Mouse (Mus musculus) MEL (cell line): ENCODE data around the gene Tia1.

Experiments
- CHD2 ChIP-seq: IDR thresholded peaks from 2 replicates; pipeline ENCODE4 v1.6.1; 2011; ENCODE audit warnings: low read length, improper control_type of control experiment
- CTCF ChIP-seq, 3 experiments: IDR thresholded peaks in 2 of 3; conservative IDR thresholded peaks in 1 of 3; 2 replicates each; pipeline ENCODE4 v1.5.1; 2011 to 2012; ENCODE audit warnings: low read length in 3 of 3, low read depth in 2 of 3, mild to moderate bottlenecking in 2 of 3, improper control_type of control experiment in 1 of 3, inconsistent platforms in 1 of 3, mixed read lengths in 1 of 3, moderate library complexity in 1 of 3; ENCODE audit not compliant: control insufficient read depth in 1 of 3, insufficient read depth in 1 of 3, poor library complexity in 1 of 3, severe bottlenecking in 1 of 3
- EP300 ChIP-seq, 2 experiments: IDR thresholded peaks; 2 replicates each; pipeline ENCODE4 v1.6.1; 2011; ENCODE audit warnings: improper control_type of control experiment in 2 of 2, low read length in 2 of 2, low read depth in 1 of 2, mild to moderate bottlenecking in 1 of 2
- GATA1 ChIP-seq: IDR thresholded peaks from 2 replicates; pipeline ENCODE4 v1.6.1; 2011; ENCODE audit warnings: low read depth, low read length, improper control_type of control experiment
- MXI1 ChIP-seq: IDR thresholded peaks from 2 replicates; pipeline ENCODE4 v1.6.1; 2011; ENCODE audit warnings: mild to moderate bottlenecking, low read depth, low read length, improper control_type of control experiment
- NELFE ChIP-seq: IDR thresholded peaks from 2 replicates; pipeline ENCODE4 v1.6.1; 2011; ENCODE audit warnings: low read depth, low read length, improper control_type of control experiment
- RAD21 ChIP-seq: IDR thresholded peaks from 2 replicates; pipeline ENCODE4 v1.6.1; 2011; ENCODE audit warnings: mild to moderate bottlenecking, low read depth, low read length, improper control_type of control experiment
- TCF12 ChIP-seq: IDR thresholded peaks from 2 replicates; pipeline ENCODE4 v1.6.1; 2014; ENCODE audit warnings: low read depth, mild to moderate bottlenecking, inconsistent platforms, low read length, improper control_type of control experiment, moderate library complexity
- UBTF ChIP-seq: IDR thresholded peaks from 2 replicates; pipeline ENCODE4 v1.6.1; 2012; ENCODE audit warnings: low read depth, mild to moderate bottlenecking, inconsistent platforms, low read length, improper control_type of control experiment, moderate library complexity, borderline replicate concordance; ENCODE audit not compliant: insufficient read depth
- USF1 ChIP-seq: IDR thresholded peaks from 2 replicates; pipeline ENCODE4 v1.6.1; 2014; ENCODE audit warnings: low read depth, mild to moderate bottlenecking, inconsistent platforms, low read length, improper control_type of control experiment, moderate library complexity
- ZMIZ1 ChIP-seq: IDR thresholded peaks from 2 replicates; pipeline ENCODE4 v1.6.1; 2012; ENCODE audit warnings: low read depth, mild to moderate bottlenecking, inconsistent platforms, low read length, improper control_type of control experiment, moderate library complexity

GRCm38 (mm10) chr6:86475462-86476167 lies 71.6 kb downstream of the Tia1 start:
- TF ChIP-seq ZMIZ1 (no peak), EP300 (IDR thresholded peaks at IDR 0.05; ENCODE audit: low read depth in 1 of 2, low read length in 2 of 2) (no peak), UBTF (no peak), CTCF (IDR thresholded peaks at IDR 0.05 in 2 of 3, conservative IDR thresholded peaks at IDR 0.05 in 1 of 3; ENCODE audit: control insufficient read depth in 1 of 3, insufficient read depth in 1 of 3, low read depth in 2 of 3, low read length in 3 of 3, poor library complexity in 1 of 3, severe bottlenecking in 1 of 3) (no peak), USF1 (no peak), NELFE (no peak), GATA1 (no peak), MXI1 (no peak), RAD21 (no peak), CHD2 (no peak), TCF12 (no peak)
